Mouse (Mus musculus): ENCODE measurements at regions not wholly inside any gene's neighbourhood (a gene's known extent, or its start where the extent isn't known, plus 50 kb on each side); places are given as distances from the start of the nearest gene placed in this dataset.

GRCm38 (mm10) chr13:48723676-48724075 is 60.9 kb downstream of the Barx1 start:
- TF ChIP-seq POLR2A (IDR thresholded peaks at IDR 0.05; ENCODE audit: low read depth, low read length) (no peak), CTCF (conservative IDR thresholded peaks at IDR 0.05; ENCODE audit: insufficient read depth, insufficient read length, low read depth, low read length) (no peak)

All from kidney, adult 2 months (tissue).